Mouse (Mus musculus): Measurements from ENCODE around the gene Trim41.
"Not testable (repeated sequence)": the region's sequence is repeated elsewhere in the genome, so short reads cannot be mapped to it uniquely, and the experiment has no call there.

The Trim41 gene

GRCm38 (mm10) chr11:48838181-48838797 is 21.1 kb upstream of the Trim41 start:
- DNase-seq (ENCODE audit: inconsistent ontology term) = peak; percentile 60

DNA sequence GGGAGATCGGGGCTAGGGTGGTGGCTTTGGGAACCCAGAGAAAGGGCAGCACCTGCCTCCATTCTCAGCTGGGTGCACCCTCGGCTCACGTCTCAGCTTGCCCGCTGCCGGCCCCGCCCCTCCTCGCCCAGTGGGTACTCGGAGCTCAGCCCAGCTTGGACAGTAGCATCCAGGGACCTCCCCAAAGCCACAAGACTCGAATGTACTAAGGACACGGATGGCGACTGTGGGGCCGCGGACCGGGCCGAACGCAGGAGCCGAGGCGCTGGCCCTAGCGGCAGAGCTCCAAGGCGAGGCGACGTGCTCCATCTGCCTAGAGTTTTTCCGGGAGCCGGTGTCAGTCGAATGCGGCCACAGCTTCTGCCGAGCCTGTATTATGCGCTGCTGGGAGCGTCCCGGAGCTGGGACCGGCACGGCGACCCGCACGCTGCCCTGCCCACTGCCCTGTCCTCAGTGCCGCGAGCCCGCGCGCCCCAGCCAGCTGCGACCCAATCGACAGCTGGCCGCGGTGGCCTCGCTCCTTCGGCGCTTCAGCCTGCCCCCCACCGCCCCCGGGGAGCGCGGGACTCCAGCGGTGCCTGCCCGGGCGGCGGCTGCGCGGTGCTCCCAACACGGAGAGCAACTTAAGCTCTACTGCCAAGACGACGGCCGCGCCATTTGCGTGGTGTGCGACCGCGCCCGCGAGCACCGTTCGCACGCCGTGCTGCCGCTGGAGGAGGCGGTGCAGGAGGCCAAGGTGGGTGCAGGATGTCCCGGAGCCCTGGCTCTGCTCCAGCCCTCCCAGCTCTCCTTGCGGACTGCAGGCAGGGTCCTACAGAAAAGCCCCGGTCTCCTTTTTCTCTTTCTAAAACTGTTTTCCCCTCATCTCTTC is 20.4 kb upstream of the Trim41 start:
- DNase-seq (ENCODE audit: inconsistent ontology term) = peak; percentile 83

- no peak for DNase-seq (ENCODE audit: inconsistent ontology term)
These were observed 19.8 kb upstream of the Trim41 start for GRCm38 (mm10) chr11:48836990-48837309.

GRCm38 (mm10) chr11:48835923-48836322 is 18.8 kb upstream of the Trim41 start:
- DNase-seq (ENCODE audit: inconsistent ontology term) = no peak

GRCm38 (mm10) chr11:48833731-48834639 is 16.8 kb upstream of the Trim41 start:
- DNase-seq (ENCODE audit: inconsistent ontology term) = peak; percentile 94

DNA sequence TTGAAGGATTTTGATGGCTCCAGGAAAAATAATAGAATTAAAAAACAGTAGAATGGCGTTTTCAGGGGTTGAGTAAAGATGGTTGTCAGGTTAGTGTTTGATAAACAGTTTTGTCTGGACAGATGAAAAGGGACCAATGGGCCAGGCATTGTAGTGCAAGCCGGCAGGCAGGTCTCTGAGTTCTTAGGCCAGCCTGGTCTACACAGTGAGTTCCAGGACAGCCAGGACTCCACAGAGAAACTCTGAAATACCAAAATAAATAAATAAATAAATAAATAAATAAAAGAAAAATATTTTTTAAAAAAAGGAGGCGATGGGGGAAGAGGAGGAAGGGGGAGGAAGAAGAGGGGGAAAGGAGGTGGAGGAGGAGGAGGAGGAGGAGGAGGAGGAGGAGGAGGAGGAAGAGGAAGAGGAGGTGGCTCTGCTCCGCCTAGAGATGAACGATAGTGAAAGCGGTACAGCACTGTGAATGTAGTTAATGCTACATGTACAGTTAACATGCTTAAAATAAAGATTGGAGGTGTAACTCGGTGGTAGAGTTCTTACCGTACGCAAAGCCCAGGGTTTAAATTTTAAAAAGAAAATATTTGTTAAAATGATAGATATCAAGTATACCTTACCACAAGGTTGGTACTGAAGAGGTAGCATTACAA is 16.1 kb upstream of the Trim41 start:
- DNase-seq (ENCODE audit: inconsistent ontology term) = no peak

GRCm38 (mm10) chr11:48831273-48831672 is 14.1 kb upstream of the Trim41 start:
- DNase-seq (ENCODE audit: inconsistent ontology term) = no peak

- DNase-seq (ENCODE audit: inconsistent ontology term) = no peak
These were observed 13.1 kb upstream of the Trim41 start for GRCm38 (mm10) chr11:48830279-48830678.

DNA sequence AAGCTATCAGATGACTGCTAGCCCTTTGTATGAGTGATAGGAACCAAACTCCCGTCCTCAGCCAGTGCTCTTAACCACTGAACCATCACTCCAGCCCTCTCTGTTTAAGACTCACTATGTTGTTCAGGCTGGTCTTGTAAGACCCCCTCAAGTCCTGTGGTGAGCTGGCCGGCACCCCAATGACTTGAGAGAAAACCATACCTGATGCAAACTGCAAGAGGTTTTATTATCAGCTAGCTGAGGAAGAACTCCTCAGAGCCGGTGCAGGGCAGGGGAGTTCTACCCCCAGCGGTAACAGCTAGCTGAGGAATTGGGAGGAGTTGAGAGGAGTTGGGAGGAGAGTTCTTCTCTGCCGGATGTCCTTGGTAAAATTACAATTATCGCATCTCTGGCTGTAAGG is 10.8 kb upstream of the Trim41 start:
- no peak for DNase-seq (ENCODE audit: inconsistent ontology term)

GRCm38 (mm10) chr11:48826752-48827096 is 9.6 kb upstream of the Trim41 start:
- DNase-seq (ENCODE audit: inconsistent ontology term) = peak; percentile 56

DNA sequence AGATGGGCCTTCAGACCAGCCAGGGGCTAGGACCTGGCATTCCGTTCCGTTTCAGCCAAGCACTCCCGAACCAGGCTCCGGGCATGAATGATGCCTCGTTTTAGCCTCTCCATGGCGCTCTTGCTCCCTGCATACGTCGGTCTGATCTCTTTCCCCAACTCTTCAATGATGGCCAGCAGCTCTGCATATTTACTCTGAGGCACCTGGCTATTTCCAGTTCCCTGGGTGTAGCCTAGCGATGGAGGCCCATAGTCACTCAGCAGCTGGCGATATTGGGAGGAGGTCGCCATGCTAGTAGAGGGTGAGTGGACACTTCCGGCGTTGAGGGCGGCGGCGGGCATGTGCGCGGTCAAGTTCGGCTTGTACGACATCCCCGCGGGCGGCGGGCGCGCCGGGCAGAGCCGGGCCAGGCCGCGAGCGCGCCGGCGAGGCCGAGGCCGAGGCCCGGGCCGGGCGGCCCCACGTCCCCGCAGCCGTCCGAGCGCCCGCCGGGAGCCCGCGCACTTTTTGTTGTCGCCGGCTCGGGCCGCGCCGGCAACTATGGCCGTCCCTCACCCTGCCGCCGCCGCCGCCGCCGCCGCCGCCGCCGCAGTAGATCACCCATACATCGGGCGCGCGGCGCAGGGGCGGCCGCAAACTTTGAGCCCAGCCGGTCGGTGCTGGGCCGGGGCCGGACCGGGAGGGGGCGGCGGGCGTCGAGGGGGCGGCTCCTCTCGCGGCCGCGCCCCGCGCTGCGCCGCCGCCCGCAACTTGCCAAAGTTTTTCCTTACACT is 9.0 kb upstream of the Trim41 start, which contains the start of the genes Trim7 and Gm12184:
TSS of gene Trim7 (plus strand) at position 162 of the 773 bp plus-strand sequence.
TSS of gene Gm12184 (minus strand) at position 677 of the 773 bp plus-strand sequence.
- not testable (repeated sequence) for DNase-seq (ENCODE audit: inconsistent ontology term)

- DNase-seq (ENCODE audit: inconsistent ontology term) = no peak
These were observed 7.2 kb upstream of the Trim41 start for GRCm38 (mm10) chr11:48824311-48824830.

GRCm38 (mm10) chr11:48823536-48823972 is 6.4 kb upstream of the Trim41 start:
- peak; percentile 77 for DNase-seq (ENCODE audit: inconsistent ontology term)

- DNase-seq (ENCODE audit: inconsistent ontology term) = no peak
These were observed 5.8 kb upstream of the Trim41 start for GRCm38 (mm10) chr11:48822768-48823512.

GRCm38 (mm10) chr11:48821299-48821698 is 4.1 kb upstream of the Trim41 start:
- not testable (repeated sequence) for DNase-seq (ENCODE audit: inconsistent ontology term)

GRCm38 (mm10) chr11:48820308-48820674 is 3.1 kb upstream of the Trim41 start:
- no peak for DNase-seq (ENCODE audit: inconsistent ontology term)

GRCm38 (mm10) chr11:48819614-48820307 is 2.6 kb upstream of the Trim41 start:
- DNase-seq (ENCODE audit: inconsistent ontology term) = no peak

GRCm38 (mm10) chr11:48818346-48818745 is 1.2 kb upstream of the Trim41 start:
- DNase-seq (ENCODE audit: inconsistent ontology term) = peak; percentile 88

DNA sequence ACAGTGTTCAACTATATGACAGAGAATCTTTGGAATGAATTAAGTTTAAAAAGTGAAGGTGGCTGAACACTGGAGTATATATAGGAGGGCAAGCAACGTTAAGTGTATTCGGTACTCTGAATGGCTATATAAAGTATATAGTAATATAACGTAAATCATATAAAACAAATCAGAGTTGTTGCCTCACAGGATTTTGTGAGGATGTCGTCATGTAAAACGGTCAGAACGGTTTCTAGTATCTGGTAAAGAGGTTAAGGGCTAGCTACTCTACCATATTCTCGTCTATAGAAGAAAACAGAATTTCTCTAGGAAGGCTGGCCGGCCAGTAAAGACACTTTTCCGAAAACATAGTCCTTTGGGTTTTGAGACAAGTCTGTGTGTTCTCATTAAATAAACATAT is 641 bp upstream of the Trim41 start:
- no peak for DNase-seq (ENCODE audit: inconsistent ontology term)
